Mouse (Mus musculus) MEL-GATA-1-ER (cell line): ENCODE data around the gene Itga6.
A peak's percentile ranks its signal among the peaks of the same experiment; 100 is the strongest.

Experiments
- DNase-seq: peaks from one replicate; pipeline ENCODE4 v3.0.0-alpha.2; 2012; ENCODE audit warnings: low read depth; ENCODE audit errors: extremely low read depth

The Itga6 gene

GRCm38 (mm10) chr2:71843316-71843715 lies 97.9 kb downstream of the Itga6 start:
- no peak for DNase-seq

GRCm38 (mm10) chr2:71844906-71845305 lies 99.5 kb downstream of the Itga6 start:
- DNase-seq, result no peak

GRCm38 (mm10) chr2:71852161-71852560 lies 106.7 kb downstream of the Itga6 start:
- peak; percentile 23 for DNase-seq

GRCm38 (mm10) chr2:71855076-71855475 lies 109.7 kb downstream of the Itga6 start:
- DNase-seq, result no peak

GRCm38 (mm10) chr2:71863531-71864173 lies 118.2 kb downstream of the Itga6 start:
- DNase-seq, result no peak

GRCm38 (mm10) chr2:71865022-71865421 lies 119.6 kb downstream of the Itga6 start:
- DNase-seq, result no peak

- peak; percentile 28 for DNase-seq
These were observed 120.5 kb downstream of the Itga6 start for GRCm38 (mm10) chr2:71865935-71866334.

- no peak for DNase-seq
These were observed 121.1 kb downstream of the Itga6 start for GRCm38 (mm10) chr2:71866565-71866964.

- no peak for DNase-seq
These were observed 121.6 kb downstream of the Itga6 start for GRCm38 (mm10) chr2:71867019-71867418.

GRCm38 (mm10) chr2:71867480-71867879 lies 122.1 kb downstream of the Itga6 start:
- no peak for DNase-seq

GRCm38 (mm10) chr2:71868256-71868655 lies 122.8 kb downstream of the Itga6 start:
- DNase-seq, result no peak

GRCm38 (mm10) chr2:71872141-71872540 lies 126.7 kb downstream of the Itga6 start:
- no peak for DNase-seq

GRCm38 (mm10) chr2:71872801-71873443 lies 127.5 kb downstream of the Itga6 start, which contains the start of gene Pdk1:
Gene Pdk1, plus strand, starts transcription at chr2:71873224.
- DNase-seq, result peak; percentile 80

GRCm38 (mm10) chr2:71873474-71874322 lies 128.3 kb downstream of the Itga6 start:
- DNase-seq, result peak; percentile 76

GRCm38 (mm10) chr2:71874422-71874821 lies 129.0 kb downstream of the Itga6 start:
- DNase-seq, result peak; percentile 52

GRCm38 (mm10) chr2:71874836-71875235 lies 129.4 kb downstream of the Itga6 start:
- DNase-seq, result no peak

GRCm38 (mm10) chr2:71877865-71878264 lies 132.4 kb downstream of the Itga6 start:
- DNase-seq, result no peak

GRCm38 (mm10) chr2:71878441-71878840 lies 133.0 kb downstream of the Itga6 start:
- peak; percentile 41 for DNase-seq

GRCm38 (mm10) chr2:71878943-71879342 lies 133.5 kb downstream of the Itga6 start:
- peak; percentile 14 for DNase-seq

GRCm38 (mm10) chr2:71882914-71883651 lies 137.7 kb downstream of the Itga6 start:
- no peak for DNase-seq

GRCm38 (mm10) chr2:71887269-71887668 lies 141.9 kb downstream of the Itga6 start:
- DNase-seq, result no peak
